Mouse (Mus musculus): ENCODE data around the gene Ppp1r32. TPM values are rescaled to one million over a fixed set of nuclear protein-coding genes. Genes with fewer than 3 reads are reported as not detected.

Gene Ppp1r32
- total RNA-seq, 2 experiments from 2014 or later: 0.40 to 0.93 TPM

- intact Hi-C loops (cut with DNase I): loop anchor here (1.0 kb wide), 1 partner anchor 7 kb away; no protein-coding TSS in a partner anchor
- no peak for DNase-seq
Observed at GRCm38 (mm10) chr19:10459907-10460306, 22.8 kb downstream of the Ppp1r32 start.

DNA sequence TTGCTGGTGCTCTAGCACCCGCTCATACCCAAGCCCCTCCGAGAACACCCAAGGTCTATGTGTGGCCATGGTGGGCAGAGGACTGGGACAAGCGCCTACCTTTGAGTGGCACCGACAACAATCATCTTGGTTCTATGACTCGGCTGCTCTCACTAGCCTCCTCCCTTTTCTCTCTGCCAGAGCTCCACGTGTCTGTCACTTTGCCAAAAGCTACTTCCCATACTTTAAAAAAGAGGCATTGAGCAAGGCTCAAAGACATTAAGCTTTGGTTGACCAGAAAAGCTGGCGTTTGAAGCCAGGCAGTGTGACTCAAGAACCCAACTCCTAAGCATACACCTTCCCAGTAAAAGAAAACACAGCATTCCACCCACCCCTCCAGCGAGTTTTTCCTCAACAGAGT, 24.6 kb downstream of the Ppp1r32 start:
- intact Hi-C loops (cut with DNase I): no loop called here
- DNase-seq: peak in 1 of 2 experiments; percentile 63

- intact Hi-C loops (cut with DNase I): no loop called here
- DNase-seq: peak; percentile 60 to 64
Observed at GRCm38 (mm10) chr19:10457484-10457800, 25.3 kb downstream of the Ppp1r32 start.

DNA sequence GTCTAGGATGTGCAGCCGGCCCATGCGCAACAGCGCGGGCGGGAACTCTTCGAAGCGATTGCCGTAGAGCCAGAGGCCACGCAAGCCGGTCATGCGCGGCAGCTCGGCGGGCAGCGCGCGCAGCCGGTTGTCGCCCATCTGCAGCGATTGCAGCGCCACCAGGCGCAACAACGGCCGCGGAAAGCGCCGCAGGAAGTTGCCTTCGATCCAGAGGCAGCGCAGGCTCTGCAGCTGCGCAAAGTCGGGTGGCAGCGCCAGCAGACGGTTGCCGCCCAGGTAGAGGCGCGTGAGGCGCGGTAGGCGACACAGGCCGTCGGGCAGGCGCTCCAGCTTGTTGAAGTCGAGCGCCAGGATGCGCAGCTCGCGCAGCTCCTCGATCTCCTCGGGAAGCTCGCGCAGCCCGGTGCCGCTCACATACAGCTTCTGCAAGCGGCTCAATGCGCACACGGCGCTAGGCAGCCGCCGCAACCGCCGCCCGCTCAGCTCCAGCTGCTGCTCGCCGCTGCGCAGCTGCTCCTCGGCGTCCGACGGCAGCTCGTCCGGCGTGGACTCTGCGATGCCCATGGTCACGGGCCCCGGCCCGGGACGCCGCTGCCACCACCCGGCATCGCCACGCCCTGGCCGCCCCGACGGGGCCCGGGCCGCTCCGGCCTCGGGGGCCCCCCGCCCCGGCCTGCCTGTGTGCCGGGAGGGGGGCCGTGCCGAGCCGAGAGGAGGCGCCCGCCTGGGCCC, 25.8 kb downstream of the Ppp1r32 start, which contains the start of gene Lrrc10b:
Gene Lrrc10b (minus strand): TSS at position 722 of the 732 bp plus-strand sequence.
- intact Hi-C loops (cut with DNase I): no loop called here
- peak; percentile 74 to 78 for DNase-seq

DNA sequence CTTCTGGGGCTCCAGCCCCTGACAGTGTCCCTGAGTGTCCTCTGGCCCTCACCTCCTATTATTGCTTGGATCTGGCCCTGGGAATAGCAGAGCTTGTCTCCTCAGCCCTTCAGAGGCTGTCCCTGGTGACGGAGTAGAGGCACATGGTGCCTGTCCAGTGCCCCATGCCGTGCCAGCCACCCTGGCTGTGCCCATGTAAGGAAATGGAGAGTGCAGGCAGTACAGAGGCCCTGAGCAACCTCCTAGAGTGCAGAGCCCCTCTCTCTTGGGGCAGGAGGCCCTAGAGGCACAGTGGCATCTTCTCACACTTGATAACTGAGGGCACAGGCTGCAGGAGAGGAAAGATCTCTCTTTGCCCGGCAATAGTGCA, 27.3 kb downstream of the Ppp1r32 start:
- peak; percentile 46 to 68 for DNase-seq

GRCm38 (mm10) chr19:10454718-10455436, 27.9 kb downstream of the Ppp1r32 start:
- intact Hi-C loops (cut with DNase I): no loop called here
- DNase-seq: peak in 1 of 2 experiments; percentile 19

More for the DNA sequence above, 27.3 kb downstream of the Ppp1r32 start:
- intact Hi-C loops (cut with DNase I): no loop called here

DNA sequence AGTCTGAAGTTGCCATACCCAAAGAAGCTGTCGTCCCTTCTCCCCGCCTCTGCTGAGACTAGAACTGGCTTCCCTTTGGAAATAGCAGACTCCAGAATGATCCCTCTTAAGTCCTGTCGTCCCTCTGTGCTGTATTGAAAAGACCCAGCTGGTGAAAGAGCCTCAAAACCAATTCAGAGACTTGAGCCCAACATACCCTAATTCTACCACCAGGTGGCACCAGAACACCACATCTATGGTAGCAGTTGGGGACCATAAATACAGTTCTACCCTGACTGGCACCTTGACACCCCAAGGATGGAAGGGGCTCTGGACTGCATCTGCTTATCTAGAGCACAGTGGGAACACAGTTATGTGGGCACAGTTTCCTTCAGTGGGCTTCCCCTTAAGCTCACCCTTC, 33.0 kb downstream of the Ppp1r32 start:
- peak; percentile 80 to 87 for DNase-seq
- intact Hi-C loops (cut with DNase I): loop anchor here (1.0 kb wide), 1 partner anchor 37 kb away; no protein-coding TSS in a partner anchor

DNA sequence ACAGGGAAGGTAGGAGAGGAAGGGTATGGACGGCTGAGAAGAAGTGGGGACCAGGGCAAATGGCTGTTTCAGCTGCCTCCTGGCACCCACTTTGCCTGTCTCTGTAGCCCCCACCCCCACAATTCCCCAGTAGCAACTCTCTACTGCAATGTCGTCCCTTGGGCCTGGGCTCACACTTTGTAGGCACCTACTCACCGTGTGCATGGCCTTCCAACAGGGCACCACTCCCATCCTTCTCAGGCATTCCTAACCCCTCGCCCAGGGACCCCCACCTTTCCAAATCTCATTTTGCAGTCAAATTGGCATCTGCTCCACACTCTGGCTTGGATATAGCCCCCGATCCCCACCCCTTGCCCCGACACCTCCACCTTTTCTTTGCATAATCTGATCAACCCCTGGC, 33.5 kb downstream of the Ppp1r32 start:
- intact Hi-C loops (cut with DNase I): loop anchor here (1.0 kb wide), 1 partner anchor 37 kb away; no protein-coding TSS in a partner anchor
- DNase-seq: no peak

DNA sequence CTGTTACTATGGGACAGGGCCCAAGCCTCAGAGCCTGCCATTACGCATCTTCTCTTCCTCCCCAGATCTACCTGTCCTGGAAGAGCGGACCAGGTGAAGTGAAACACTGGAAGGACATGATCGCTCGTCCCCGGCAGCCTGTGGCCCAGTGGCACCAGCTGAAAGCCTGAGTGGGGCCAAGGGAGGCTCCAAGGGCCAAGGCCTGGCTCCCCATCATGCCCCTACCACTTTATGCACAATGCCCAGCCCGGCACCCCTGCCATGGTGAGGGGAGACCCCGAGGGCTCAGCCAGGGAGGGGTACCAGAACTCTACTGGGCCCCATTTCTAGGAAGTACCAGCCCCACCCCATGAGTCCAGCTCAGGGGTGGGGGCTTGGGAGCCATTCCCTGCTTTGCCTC, 34.5 kb downstream of the Ppp1r32 start:
- intact Hi-C loops (cut with DNase I): no loop called here
- DNase-seq: no peak

DNA sequence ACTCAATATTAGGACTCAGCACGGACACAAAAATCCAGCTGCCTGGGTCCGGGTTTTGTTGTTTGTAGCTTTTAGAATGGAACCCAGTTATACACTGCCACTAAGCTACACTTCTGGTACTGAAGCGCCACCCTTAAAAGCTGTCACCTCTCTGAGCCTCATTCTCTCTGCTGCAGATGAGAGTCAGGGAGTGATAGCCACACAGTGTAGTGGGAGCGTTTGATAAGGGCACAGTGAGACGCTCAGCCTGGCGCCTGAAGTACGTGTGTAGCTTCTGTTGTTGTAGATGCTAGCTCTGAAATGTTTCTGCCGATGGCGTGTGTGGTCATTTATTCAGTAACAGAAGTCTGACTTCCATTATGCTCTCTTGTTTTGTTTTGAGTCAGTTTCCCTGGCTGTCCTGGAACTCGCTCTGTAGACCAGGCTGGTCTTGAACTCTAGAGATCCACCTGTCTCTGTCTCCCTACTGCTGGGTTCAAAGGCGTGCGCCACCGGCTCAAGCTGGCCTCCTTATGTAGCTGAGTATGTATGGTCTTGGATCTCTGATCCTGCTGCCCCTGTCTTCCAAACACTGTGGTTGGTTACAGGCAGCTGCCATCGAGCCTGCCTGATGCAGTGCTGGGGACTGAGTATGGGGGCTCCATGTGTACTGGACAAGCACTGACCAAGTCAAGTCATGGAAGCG, 37.9 kb downstream of the Ppp1r32 start:
- DNase-seq: no peak
- intact Hi-C loops (cut with DNase I): no loop called here

DNA sequence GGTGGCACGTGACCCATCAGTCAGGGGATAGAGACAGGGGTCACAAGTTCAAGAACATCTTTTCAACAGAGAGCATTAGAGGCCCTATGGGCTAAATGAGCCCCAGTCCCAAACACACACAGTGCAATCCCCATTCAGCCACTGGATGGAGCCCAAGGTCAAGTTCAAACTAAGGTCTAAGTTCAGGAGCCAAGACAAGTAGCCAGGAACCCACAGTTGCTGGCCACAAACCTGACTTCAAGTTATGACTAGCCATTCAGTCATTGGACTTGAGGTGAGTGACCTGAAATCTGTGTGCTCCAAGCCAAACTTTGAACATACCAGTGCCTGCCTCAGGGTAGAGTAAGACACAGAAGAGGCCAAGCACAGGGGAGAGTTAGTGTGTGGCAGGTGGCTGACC, 45.2 kb downstream of the Ppp1r32 start:
- intact Hi-C loops (cut with DNase I): loop anchor here (2.0 to 5.0 kb wide), 3 partner anchors 97 to 180 kb away; no protein-coding TSS in a partner anchor
- DNase-seq: no peak

DNA sequence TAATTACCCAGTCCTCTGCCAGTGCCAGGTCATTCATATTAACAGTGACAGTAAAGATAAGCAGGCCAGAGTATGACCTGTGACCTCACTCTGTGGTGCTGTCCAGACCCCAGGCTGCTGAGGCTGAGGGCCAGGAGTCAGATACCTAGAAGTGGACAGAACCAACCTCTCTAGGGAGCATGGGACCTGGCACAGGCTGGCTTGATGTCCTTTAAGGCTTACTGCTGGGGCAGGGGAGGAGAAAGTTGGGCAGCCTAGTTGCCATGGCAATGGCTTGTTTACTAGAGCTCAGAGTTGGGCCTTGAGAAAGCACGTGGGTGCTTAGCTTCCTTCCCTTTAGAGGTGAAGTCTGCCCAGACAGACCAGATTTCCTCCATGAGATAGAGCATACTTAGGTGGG, 46.0 kb downstream of the Ppp1r32 start:
- intact Hi-C loops (cut with DNase I): loop anchor here (1.0 to 5.0 kb wide), 4 partner anchors 44 to 179 kb away; no protein-coding TSS in a partner anchor
- no peak for DNase-seq

DNA sequence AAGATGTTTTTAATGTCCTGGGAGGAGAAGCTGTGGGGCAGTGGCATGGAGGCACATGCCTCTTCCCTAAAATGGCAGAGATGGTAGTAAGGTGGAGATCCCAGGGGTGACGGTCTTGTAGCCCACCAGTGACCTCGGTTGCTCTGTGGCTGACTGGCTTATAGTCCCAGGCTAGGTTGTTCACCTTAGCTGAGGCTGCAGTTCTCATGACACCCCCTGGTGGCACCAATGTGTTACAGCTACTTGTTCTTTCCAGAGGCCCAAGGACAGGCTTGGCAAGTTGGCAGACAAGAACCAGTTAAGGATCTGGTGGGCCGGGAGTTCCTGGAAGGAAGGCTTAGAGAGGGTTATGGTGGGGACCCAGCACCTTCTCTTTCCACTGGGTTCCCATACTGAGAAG, 46.8 kb downstream of the Ppp1r32 start:
- intact Hi-C loops (cut with DNase I): loop anchor here (1.0 to 5.0 kb wide), 4 partner anchors 44 to 179 kb away; no protein-coding TSS in a partner anchor

DNA sequence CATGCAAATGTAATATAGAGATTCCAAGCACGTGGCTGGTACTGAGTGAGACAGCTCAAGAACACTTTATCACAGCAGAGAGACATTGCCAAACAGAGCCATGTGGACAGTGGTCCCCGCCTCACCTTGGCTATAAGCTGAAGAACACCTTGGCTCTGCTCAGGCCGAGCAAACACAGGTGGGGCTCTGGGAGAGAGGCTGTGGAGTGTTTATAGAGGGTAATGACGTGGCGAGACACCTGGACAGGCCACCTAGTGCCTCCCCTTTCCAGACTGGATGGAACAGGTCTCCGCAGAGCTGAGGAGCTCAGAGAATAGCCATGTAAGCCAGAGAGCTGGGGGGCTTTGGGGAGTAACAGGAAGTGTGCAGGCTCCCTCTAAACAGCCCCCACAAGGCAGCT, 47.8 kb downstream of the Ppp1r32 start:
- DNase-seq: no peak
- intact Hi-C loops (cut with DNase I): loop anchor here (5.0 kb wide), 1 partner anchor 178 kb away; no protein-coding TSS in a partner anchor

More for the DNA sequence above, 46.8 kb downstream of the Ppp1r32 start:
- peak; percentile 75 to 78 for DNase-seq

- intact Hi-C loops (cut with DNase I): loop anchor here (2.0 kb wide), 1 partner anchor 17 kb away; no protein-coding TSS in a partner anchor
- peak; percentile 74 to 76 for DNase-seq
Observed at GRCm38 (mm10) chr19:10433879-10434540, 48.7 kb downstream of the Ppp1r32 start.

- no peak for DNase-seq
- intact Hi-C loops (cut with DNase I): loop anchor here (2.0 kb wide), 1 partner anchor 16 kb away; no protein-coding TSS in a partner anchor
Observed at GRCm38 (mm10) chr19:10433225-10433624, 49.5 kb downstream of the Ppp1r32 start.

- no peak for DNase-seq
- intact Hi-C loops (cut with DNase I): loop anchor here (2.0 kb wide), 1 partner anchor 15 kb away; no protein-coding TSS in a partner anchor
Observed at GRCm38 (mm10) chr19:10431841-10432240, 50.9 kb downstream of the Ppp1r32 start.

DNA sequence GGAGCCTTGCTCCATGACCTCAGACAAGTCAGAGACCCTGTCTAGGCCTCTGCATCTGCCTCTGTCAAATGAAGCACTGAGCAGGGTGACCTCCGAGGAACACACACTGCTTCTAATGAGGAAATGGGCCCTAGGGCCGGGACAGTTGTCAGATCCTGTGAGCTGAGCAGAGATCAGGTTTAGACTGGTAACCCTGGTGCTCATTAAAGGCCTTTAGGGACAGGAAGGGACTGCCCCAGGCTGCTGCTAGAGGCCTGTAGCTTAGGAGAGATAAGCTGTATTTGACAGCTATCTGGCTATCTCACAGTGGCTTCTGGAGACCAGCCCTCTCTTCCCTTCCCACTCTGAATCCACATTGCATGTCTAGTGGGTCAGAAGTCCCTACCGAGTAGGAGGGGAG, 51.3 kb downstream of the Ppp1r32 start:
- intact Hi-C loops (cut with DNase I): no loop called here
- DNase-seq: no peak

DNA sequence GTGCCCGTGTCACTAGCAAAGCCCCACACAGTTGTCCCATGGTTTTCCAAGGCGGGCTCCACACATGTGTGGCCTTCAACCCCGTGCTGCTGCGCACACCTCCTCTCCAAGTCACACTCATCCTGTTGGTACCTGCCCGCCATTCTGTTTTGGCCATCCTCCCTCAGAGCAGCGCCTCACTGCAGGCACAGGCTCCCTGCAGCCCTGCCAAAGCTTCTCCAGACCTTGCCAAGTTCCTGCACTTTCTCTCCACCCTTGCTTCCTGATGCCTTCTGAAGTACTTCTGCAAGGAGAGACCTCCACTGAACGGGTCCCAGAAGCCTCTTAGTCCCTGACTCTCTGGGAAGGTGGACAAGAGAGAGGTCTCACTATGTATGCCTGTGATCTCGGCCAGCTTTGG, 53.4 kb downstream of the Ppp1r32 start:
- peak; percentile 54 to 58 for DNase-seq
- intact Hi-C loops (cut with DNase I): no loop called here

DNA sequence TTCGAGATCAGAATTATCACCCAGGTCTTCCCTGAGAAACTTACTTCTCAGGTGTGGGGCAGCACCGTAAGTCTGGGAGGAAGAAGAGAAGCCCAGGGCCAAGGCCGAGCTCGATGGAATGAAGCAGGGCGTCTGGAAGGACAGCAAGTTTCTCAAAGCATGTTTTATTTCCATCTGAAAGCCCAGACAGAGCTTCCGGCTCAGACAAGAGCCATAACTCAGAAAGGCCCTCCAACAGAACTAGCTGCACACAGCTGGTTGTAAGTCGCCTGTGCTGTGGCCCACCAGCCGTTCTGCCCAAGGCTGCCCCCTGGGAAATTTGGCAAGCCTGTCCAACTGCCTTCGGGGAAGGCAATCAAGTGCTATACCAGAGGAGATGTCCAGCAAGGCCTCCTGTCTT, 55.3 kb downstream of the Ppp1r32 start:
- intact Hi-C loops (cut with DNase I): no loop called here
- DNase-seq: no peak

All from heart, postnatal 10 days (tissue).